Mouse (Mus musculus) E14TG2a.4 (cell line): ENCODE data around the gene Col4a4.

Source experiments
- CTCF ChIP-seq: conservative IDR thresholded peaks from 2 replicates; pipeline ENCODE4 v1.5.1; 2014; ENCODE audit warnings: low read length
- NANOG ChIP-seq: IDR thresholded peaks from 2 replicates; pipeline ENCODE4 v1.6.1; 2014; ENCODE audit warnings: borderline replicate concordance, low read length, mixed read lengths

GRCm38 (mm10) chr1:82527931-82528330 is 58.7 kb downstream of the Col4a4 start:
- no peak for TF ChIP-seq CTCF
- no peak for TF ChIP-seq NANOG
